Mouse (Mus musculus): ENCODE measurements around the gene Edil3.
"Not testable (repeated sequence)": the region's sequence is repeated elsewhere in the genome, so short reads cannot be mapped to it uniquely, and the experiment has no call there.

Edil3 gene

GRCm38 (mm10) chr13:88938564-88938963 lies 117.3 kb downstream of the Edil3 start:
- peak; percentile 28 for DNase-seq (ENCODE audit: low read depth, low spot score)

GRCm38 (mm10) chr13:88972355-88972754 lies 151.1 kb downstream of the Edil3 start:
- no peak for DNase-seq (ENCODE audit: low read depth, low spot score)

- DNase-seq (ENCODE audit: low read depth, low spot score) = no peak
Observed at GRCm38 (mm10) chr13:89007696-89008427, 186.6 kb downstream of the Edil3 start.

- DNase-seq (ENCODE audit: low read depth, low spot score) = no peak
Observed at GRCm38 (mm10) chr13:89012500-89012899, 191.2 kb downstream of the Edil3 start.

GRCm38 (mm10) chr13:89029817-89030539 lies 208.7 kb downstream of the Edil3 start:
- DNase-seq (ENCODE audit: low read depth, low spot score) = peak; percentile 16

- DNase-seq (ENCODE audit: low read depth, low spot score) = no peak
Observed at GRCm38 (mm10) chr13:89035711-89036110, 214.4 kb downstream of the Edil3 start.

GRCm38 (mm10) chr13:89041495-89041894 lies 220.2 kb downstream of the Edil3 start:
- DNase-seq (ENCODE audit: low read depth, low spot score) = no peak

- DNase-seq (ENCODE audit: low read depth, low spot score) = not testable (repeated sequence)
Observed at GRCm38 (mm10) chr13:89070132-89070531, 248.9 kb downstream of the Edil3 start.

- no peak for DNase-seq (ENCODE audit: low read depth, low spot score)
Observed at GRCm38 (mm10) chr13:89076212-89076611, 254.9 kb downstream of the Edil3 start.

GRCm38 (mm10) chr13:89105889-89106288 lies 284.6 kb downstream of the Edil3 start:
- peak; percentile 32 for DNase-seq (ENCODE audit: low read depth, low spot score)

- no peak for DNase-seq (ENCODE audit: low read depth, low spot score)
Observed at GRCm38 (mm10) chr13:89117551-89117950, 296.3 kb downstream of the Edil3 start.

- no peak for DNase-seq (ENCODE audit: low read depth, low spot score)
Observed at GRCm38 (mm10) chr13:89119809-89120208, 298.5 kb downstream of the Edil3 start.

- no peak for DNase-seq (ENCODE audit: low read depth, low spot score)
Observed at GRCm38 (mm10) chr13:89122511-89123253, 301.4 kb downstream of the Edil3 start.

GRCm38 (mm10) chr13:89123396-89123795 lies 302.1 kb downstream of the Edil3 start:
- DNase-seq (ENCODE audit: low read depth, low spot score) = no peak

- DNase-seq (ENCODE audit: low read depth, low spot score) = peak; percentile 23
Observed at GRCm38 (mm10) chr13:89146056-89146547, 324.8 kb downstream of the Edil3 start.

- DNase-seq (ENCODE audit: low read depth, low spot score) = no peak
Observed at GRCm38 (mm10) chr13:89151878-89152277, 330.6 kb downstream of the Edil3 start.

GRCm38 (mm10) chr13:89167960-89168359 lies 346.7 kb downstream of the Edil3 start:
- DNase-seq (ENCODE audit: low read depth, low spot score) = no peak

- DNase-seq (ENCODE audit: low read depth, low spot score) = no peak
Observed at GRCm38 (mm10) chr13:89170040-89170439, 348.8 kb downstream of the Edil3 start.

- no peak for DNase-seq (ENCODE audit: low read depth, low spot score)
Observed at GRCm38 (mm10) chr13:89175154-89175553, 353.9 kb downstream of the Edil3 start.

GRCm38 (mm10) chr13:89189051-89189450 lies 367.8 kb downstream of the Edil3 start:
- peak; percentile 13 for DNase-seq (ENCODE audit: low read depth, low spot score)

- DNase-seq (ENCODE audit: low read depth, low spot score) = no peak
Observed at GRCm38 (mm10) chr13:89197019-89197418, 375.7 kb downstream of the Edil3 start.

- peak; percentile 21 for DNase-seq (ENCODE audit: low read depth, low spot score)
Observed at GRCm38 (mm10) chr13:89199275-89199674, 378.0 kb downstream of the Edil3 start.

All from telencephalon, adult 2 months (tissue).